Mouse (Mus musculus) C2C12 (cell line): ENCODE results near the gene Smarcal1. TPM values are rescaled to one million over a fixed set of nuclear protein-coding genes. Genes with fewer than 3 reads are reported as not detected.

ENCODE experiments used
- H3K27me3 ChIP-seq: one replicate; pipeline ENCODE4 v1.6.1; 2011; ENCODE audit not compliant: control insufficient read depth, insufficient read depth, insufficient read length
- H3K36me3 ChIP-seq: one replicate; pipeline ENCODE4 v1.6.1; 2011; ENCODE audit not compliant: control insufficient read depth, insufficient read depth
- H3K4me3 ChIP-seq: one replicate; pipeline ENCODE4 v1.5.1; 2011; ENCODE audit warnings: mild to moderate bottlenecking, control low read depth; ENCODE audit not compliant: poor library complexity, insufficient read depth, severe bottlenecking
- H3K79me2 ChIP-seq: one replicate; pipeline ENCODE4 v1.6.1; 2011; ENCODE audit not compliant: control insufficient read depth, insufficient read depth
- H3K79me3 ChIP-seq: one replicate; pipeline ENCODE4 v1.6.1; 2011; ENCODE audit warnings: low read depth, control low read depth
- H3ac ChIP-seq: one replicate; pipeline ENCODE3; 2011; ENCODE audit warnings: low read depth; ENCODE audit not compliant: control insufficient read depth, insufficient read length
- CEBPB ChIP-seq: IDR thresholded peaks from one replicate; pipeline ENCODE4 v1.6.1; 2011; ENCODE audit warnings: low read depth, mild to moderate bottlenecking, control low read depth, moderate library complexity
- CTCF ChIP-seq: IDR thresholded peaks from one replicate; pipeline ENCODE4 v1.5.1; 2011; ENCODE audit not compliant: control insufficient read depth, insufficient read depth, insufficient read length
- FOSL1 ChIP-seq: IDR thresholded peaks from one replicate; pipeline ENCODE4 v1.8.0; 2011; ENCODE audit warnings: mild to moderate bottlenecking, low read length; ENCODE audit not compliant: poor library complexity, insufficient read depth, severe bottlenecking
- MAX ChIP-seq: IDR thresholded peaks from one replicate; pipeline ENCODE4 v1.6.1; 2011; ENCODE audit warnings: mild to moderate bottlenecking, control low read depth
- MYOD1 ChIP-seq: IDR thresholded peaks from one replicate; pipeline ENCODE4 v1.6.1; 2011; ENCODE audit warnings: low read depth; ENCODE audit not compliant: control insufficient read depth, insufficient read length
- MYOG ChIP-seq: IDR thresholded peaks from one replicate; pipeline ENCODE4 v1.6.1; 2011; ENCODE audit not compliant: control insufficient read depth, insufficient read length; ENCODE audit errors: extremely low read depth
- USF1 ChIP-seq: IDR thresholded peaks from one replicate; pipeline ENCODE4 v1.6.1; 2011; ENCODE audit warnings: low read depth, mild to moderate bottlenecking, control low read depth, moderate library complexity
- polyA plus RNA-seq: library from polyadenylated mRNA; unstranded; fragments of >200 nt; fragmentation: generic; extraction: Trizol; gene quantifications from one replicate; pipeline ENCODE4 v1.2.1, GENCODE M21; 2012; ENCODE audit warnings: missing spikeins

Smarcal1 gene
- polyA plus RNA-seq, 1 experiment = 15.3 TPM

DNA sequence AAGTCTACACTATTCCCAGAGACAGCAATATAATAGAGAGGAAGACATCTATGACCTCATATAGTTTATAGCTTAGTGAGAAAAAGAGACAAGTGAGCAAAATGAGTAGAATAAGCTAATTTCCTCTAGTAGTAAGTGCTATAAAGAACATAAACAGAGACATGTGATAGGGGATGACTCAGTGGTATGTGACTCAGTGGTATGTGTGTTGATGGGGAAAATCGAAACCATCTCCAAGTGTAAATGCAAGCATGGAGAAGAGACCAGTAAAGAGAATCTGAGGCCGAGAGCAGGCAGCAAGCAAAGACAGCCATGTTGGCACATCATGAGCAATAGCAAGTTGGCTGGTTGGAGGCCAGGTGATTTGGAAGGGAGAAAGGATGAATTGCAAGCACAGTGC, 32.7 kb upstream of the Smarcal1 start:
- Histone ChIP-seq H3K79me2 (no peaks in the 10 kb centered on the region), H3K4me3 (no peak overlapping the region), H3K36me3 (no peaks in the 10 kb centered on the region), H3K79me3 (no peaks in the 10 kb centered on the region), H3ac (no peak overlapping the region), H3K27me3 (no peaks in the 10 kb centered on the region)
- TF ChIP-seq FOSL1 (peak; percentile 61), MAX (peak; percentile 68), CEBPB (no peak), USF1 (peak; percentile 51)

DNA sequence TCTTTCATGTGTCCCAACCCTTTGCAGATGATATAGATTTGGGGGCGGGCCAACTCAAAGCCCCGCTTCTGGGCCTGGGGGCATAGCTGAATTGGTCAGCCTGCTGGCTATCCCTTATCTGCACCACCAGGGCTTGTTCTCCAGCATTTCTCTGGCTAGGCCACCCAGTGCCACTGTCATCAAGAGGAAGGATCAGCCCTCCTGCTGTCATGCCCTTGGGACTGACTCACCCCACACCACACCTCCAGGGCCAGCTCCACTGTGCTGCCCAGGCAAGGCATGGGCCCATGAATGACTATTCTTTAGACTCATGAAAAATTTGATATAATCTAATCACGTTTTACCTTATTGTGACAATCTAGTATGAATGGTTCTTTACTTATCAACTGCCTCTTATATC, 26.6 kb upstream of the Smarcal1 start:
- H3ac ChIP-seq = no peak overlapping the region
- no peaks in the 10 kb centered on the region for H3K36me3 ChIP-seq
- TF ChIP-seq USF1 (no peak), FOSL1 (no peak), MYOG (no peak), CEBPB (no peak), MAX (no peak), MYOD1 (no peak), CTCF (no peak)
- no peaks in the 10 kb centered on the region for H3K79me2 ChIP-seq
- no peaks in the 10 kb centered on the region for H3K79me3 ChIP-seq
- H3K27me3 ChIP-seq = no peaks in the 10 kb centered on the region
- no peak overlapping the region for H3K4me3 ChIP-seq

DNA sequence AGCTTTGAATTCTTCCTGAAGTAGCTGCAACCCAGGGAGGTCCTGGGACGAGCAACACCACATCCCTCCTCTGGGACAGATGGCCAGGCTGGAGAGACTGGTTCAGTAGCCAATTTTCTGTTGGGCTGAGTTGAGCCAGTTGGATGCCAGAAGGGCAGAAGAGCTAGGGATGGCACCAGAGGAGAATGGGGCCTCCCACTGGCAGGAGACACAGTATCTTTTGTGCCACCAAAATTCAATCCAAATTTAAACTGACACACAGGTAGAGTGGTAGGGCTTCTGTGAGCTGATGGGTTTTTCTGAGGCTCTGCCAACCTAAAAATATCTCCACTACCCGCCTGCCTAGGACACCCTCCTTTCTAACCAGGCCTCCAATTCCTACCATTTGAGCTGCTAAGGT, 24.4 kb upstream of the Smarcal1 start:
- H3ac ChIP-seq = no peak overlapping the region
- TF ChIP-seq MYOG (no peak), FOSL1 (no peak), USF1 (no peak), CEBPB (no peak), MAX (no peak), MYOD1 (no peak), CTCF (no peak)
- H3K79me3 ChIP-seq = no peaks in the 10 kb centered on the region
- no peak overlapping the region for H3K4me3 ChIP-seq
- no peaks in the 10 kb centered on the region for H3K27me3 ChIP-seq
- H3K79me2 ChIP-seq = no peaks in the 10 kb centered on the region
- H3K36me3 ChIP-seq = no peaks in the 10 kb centered on the region

DNA sequence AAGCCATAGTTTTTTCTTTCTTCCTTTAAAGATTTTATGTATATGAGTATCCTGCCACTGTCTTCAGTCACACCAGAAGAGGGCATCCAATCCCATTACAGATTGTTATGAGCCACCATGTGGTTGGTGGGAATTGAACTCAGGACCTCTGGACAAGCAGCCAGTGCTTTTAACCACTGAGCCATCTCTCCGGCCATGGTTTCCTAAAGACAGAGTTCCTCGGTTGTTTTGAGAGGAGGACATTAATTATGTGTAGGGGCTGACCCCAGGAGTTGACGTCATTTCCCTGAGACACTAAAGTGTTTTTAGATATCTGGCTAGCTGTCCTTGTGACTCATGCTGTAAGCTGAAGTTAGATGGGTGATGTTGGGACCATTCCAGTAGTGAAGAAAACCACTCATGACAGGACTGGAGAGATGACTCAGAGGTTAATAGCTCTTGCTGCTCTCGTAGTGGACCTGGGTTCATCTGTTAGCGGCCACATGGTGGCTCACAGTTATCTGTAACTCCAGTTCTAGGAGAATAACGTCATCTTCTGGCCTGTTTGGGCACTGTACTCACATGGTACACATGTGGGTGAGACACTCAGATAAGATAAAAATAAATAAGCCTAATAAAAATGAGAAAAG, 18.6 kb upstream of the Smarcal1 start:
- H3K79me3 ChIP-seq = no peaks in the 10 kb centered on the region

DNA sequence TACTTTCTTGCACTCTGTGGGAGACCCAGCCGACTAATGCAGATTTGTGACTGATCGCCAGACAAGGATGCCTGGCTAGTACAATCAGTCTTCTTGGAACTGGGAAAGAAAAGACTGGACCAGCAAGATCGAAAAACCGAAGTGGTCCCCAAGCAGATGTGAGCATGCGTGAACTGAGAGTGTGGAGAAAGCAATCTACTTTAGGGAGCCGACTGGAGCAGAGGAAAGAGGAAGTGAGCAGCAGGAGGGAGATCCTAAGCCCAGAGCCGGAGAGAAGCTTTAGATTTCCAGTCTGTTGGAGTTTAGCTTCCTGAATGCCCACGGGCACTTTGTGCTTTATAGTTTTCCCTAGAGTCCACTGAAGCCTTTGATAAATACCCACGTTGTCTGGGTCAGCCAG, 16.0 kb upstream of the Smarcal1 start:
- Histone ChIP-seq H3K36me3 (no peaks in the 10 kb centered on the region), H3K79me2 (no peaks in the 10 kb centered on the region), H3K27me3 (no peaks in the 10 kb centered on the region), H3K79me3 (no peaks in the 10 kb centered on the region), H3K4me3 (no peak overlapping the region), H3ac (no peak overlapping the region)
- no peak for TF ChIP-seq CTCF
- TF ChIP-seq USF1 = no peak
- TF ChIP-seq MYOD1 = no peak
- TF ChIP-seq MAX = no peak
- TF ChIP-seq FOSL1 = no peak
- TF ChIP-seq MYOG = no peak
- no peak for TF ChIP-seq CEBPB

More for the DNA sequence above, 18.6 kb upstream of the Smarcal1 start:
- no peak for TF ChIP-seq MAX
- no peak for TF ChIP-seq USF1
- TF ChIP-seq CEBPB = no peak
- no peak for TF ChIP-seq MYOG
- TF ChIP-seq CTCF = no peak
- no peak for TF ChIP-seq MYOD1
- no peak for TF ChIP-seq FOSL1
- H3K79me2 ChIP-seq = no peaks in the 10 kb centered on the region
- no peaks in the 10 kb centered on the region for H3K27me3 ChIP-seq
- no peaks in the 10 kb centered on the region for H3K36me3 ChIP-seq
- no peak overlapping the region for H3ac ChIP-seq
- H3K4me3 ChIP-seq = no peak overlapping the region

DNA sequence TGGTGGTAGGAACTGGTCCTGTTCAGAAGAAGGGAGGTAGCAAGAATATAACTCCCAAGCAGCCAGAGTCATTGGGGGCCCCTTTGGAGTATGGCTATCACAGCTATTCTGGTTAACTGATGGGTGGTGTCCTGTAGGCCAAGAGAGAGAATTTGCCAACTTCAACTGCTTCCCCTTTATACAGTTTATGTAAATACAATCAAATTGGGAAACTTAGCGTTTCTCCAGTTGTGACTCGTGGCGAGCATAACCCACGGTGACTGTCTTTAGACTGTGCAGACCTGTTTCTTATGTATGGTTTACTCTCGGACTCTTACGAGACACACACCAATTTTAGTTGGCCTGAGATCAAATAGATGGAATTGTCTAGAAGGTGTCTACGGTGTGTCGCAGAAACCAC, 14.3 kb upstream of the Smarcal1 start:
- Histone ChIP-seq H3ac (no peak overlapping the region), H3K79me2 (no peaks in the 10 kb centered on the region), H3K36me3 (no peaks in the 10 kb centered on the region), H3K27me3 (no peaks in the 10 kb centered on the region), H3K4me3 (no peak overlapping the region), H3K79me3 (no peaks in the 10 kb centered on the region)
- TF ChIP-seq CEBPB (no peak), CTCF (no peak), USF1 (no peak), FOSL1 (no peak), MAX (no peak), MYOG (no peak), MYOD1 (no peak)
